Mouse (Mus musculus): ENCODE measurements around the gene Fiz1. TPM values are rescaled to one million over a fixed set of nuclear protein-coding genes. Genes with fewer than 3 reads are reported as not detected.

Gene Fiz1
- 37.1 and 40.8 TPM in 2 replicates for polyA plus RNA-seq (2014; fragmentation: Nextera tagmentation; extraction: Ambion mirVana)

- Histone ChIP-seq H3K4me2 (peak within 1 kb of the TSS; percentile 90), H3K36me3 (ENCODE audit: control insufficient read depth, insufficient read depth, low read length) (peaks cover 40% of the 10 kb centered on the region), H3K9ac (ENCODE audit: low read depth, low read length) (peak within 1 kb of the TSS; percentile 93), H3K27me3 (replicated peaks; ENCODE audit: control insufficient read depth, insufficient read depth, low read length) (no peaks in the 10 kb centered on the region), H3K27ac (ENCODE audit: low read depth, low read length) (peak within 1 kb of the TSS; percentile 99), H3K4me1 (replicated peaks; ENCODE audit: control insufficient read depth, insufficient read depth, low read length) (peaks cover 17% of the 10 kb centered on the region), H3K9me3 (ENCODE audit: control insufficient read depth, low read length) (no peaks in the 10 kb centered on the region), H3K4me3 (ENCODE audit: low read depth, low read length) (peak within 1 kb of the TSS; percentile 75)
- WGBS: under 1% methylated on average over 42 of the region's 42 CpGs
- peak; percentile 94 for DNase-seq (ENCODE audit: low spot score)
- peak; percentile 79 for ATAC-seq (replicated peaks; ENCODE audit: low FRiP score)
Observed at GRCm38 (mm10) chr7:5014251-5015117, at the start of gene Fiz1, which contains the start of gene Zfp524. Gene Fiz1, minus strand, starts transcription at chr7:5014697. Gene Zfp524, plus strand, starts transcription at chr7:5014415.

GRCm38 (mm10) chr7:5062360-5063001 is 48.0 kb upstream of the Fiz1 start:
- Histone ChIP-seq H3K27me3 (replicated peaks; ENCODE audit: control insufficient read depth, insufficient read depth, low read length) (peaks cover 15% of the 10 kb centered on the region), H3K9ac (ENCODE audit: low read depth, low read length) (peak overlapping the region; percentile 98), H3K4me3 (ENCODE audit: low read depth, low read length) (peak overlapping the region; percentile 80), H3K4me2 (peak overlapping the region; percentile 100), H3K9me3 (ENCODE audit: control insufficient read depth, low read length) (no peaks in the 10 kb centered on the region), H3K4me1 (replicated peaks; ENCODE audit: control insufficient read depth, insufficient read depth, low read length) (peaks cover 37% of the 10 kb centered on the region), H3K27ac (ENCODE audit: low read depth, low read length) (peak overlapping the region; percentile 98), H3K36me3 (ENCODE audit: control insufficient read depth, insufficient read depth, low read length) (peaks cover 18% of the 10 kb centered on the region)
- peak; percentile 78 for DNase-seq (ENCODE audit: low spot score)
- ATAC-seq (replicated peaks; ENCODE audit: low FRiP score): peak; percentile 67
- WGBS: under 1% methylated on average over 48 of the region's 51 CpGs

- Histone ChIP-seq H3K27ac (ENCODE audit: low read depth, low read length) (peak within 1 kb of the TSS; percentile 98), H3K4me3 (ENCODE audit: low read depth, low read length) (peak within 1 kb of the TSS; percentile 80), H3K9ac (ENCODE audit: low read depth, low read length) (peak within 1 kb of the TSS; percentile 98), H3K9me3 (ENCODE audit: control insufficient read depth, low read length) (no peaks in the 10 kb centered on the region), H3K4me2 (peak within 1 kb of the TSS; percentile 100), H3K4me1 (replicated peaks; ENCODE audit: control insufficient read depth, insufficient read depth, low read length) (peaks cover 36% of the 10 kb centered on the region), H3K27me3 (replicated peaks; ENCODE audit: control insufficient read depth, insufficient read depth, low read length) (peaks cover 22% of the 10 kb centered on the region), H3K36me3 (ENCODE audit: control insufficient read depth, insufficient read depth, low read length) (peaks cover 12% of the 10 kb centered on the region)
- ATAC-seq (replicated peaks; ENCODE audit: low FRiP score) (peak; percentile 79), DNase-seq (ENCODE audit: low spot score) (peak; percentile 92)
- under 1% methylated on average over 59 of the region's 65 CpGs for WGBS
Observed at GRCm38 (mm10) chr7:5061774-5062359, 47.4 kb upstream of the Fiz1 start, which contains the start of gene U2af2. Gene U2af2, plus strand, starts transcription at chr7:5062143.

- 1% methylated on average over 60 of the region's 60 CpGs for WGBS
Observed at GRCm38 (mm10) chr7:5060944-5061773, 46.7 kb upstream of the Fiz1 start.

GRCm38 (mm10) chr7:5060239-5060731 is 45.8 kb upstream of the Fiz1 start:
- H3K36me3 ChIP-seq (ENCODE audit: control insufficient read depth, insufficient read depth, low read length): no peaks in the 10 kb centered on the region
- ATAC-seq (replicated peaks; ENCODE audit: low FRiP score) (no peak), DNase-seq (ENCODE audit: low spot score) (peak; percentile 69)
- peak overlapping the region; percentile 98 for H3K27ac ChIP-seq (ENCODE audit: low read depth, low read length)
- peak overlapping the region; percentile 80 for H3K4me3 ChIP-seq (ENCODE audit: low read depth, low read length)
- H3K4me1 ChIP-seq (replicated peaks; ENCODE audit: control insufficient read depth, insufficient read depth, low read length): peaks cover 21% of the 10 kb centered on the region
- peak overlapping the region; percentile 98 for H3K9ac ChIP-seq (ENCODE audit: low read depth, low read length)
- H3K9me3 ChIP-seq (ENCODE audit: control insufficient read depth, low read length): no peaks in the 10 kb centered on the region
- WGBS: 4% methylated on average over 27 of the region's 27 CpGs
- peaks cover 37% of the 10 kb centered on the region for H3K27me3 ChIP-seq (replicated peaks; ENCODE audit: control insufficient read depth, insufficient read depth, low read length)
- peak overlapping the region; percentile 100 for H3K4me2 ChIP-seq

More at GRCm38 (mm10) chr7:5060944-5061773, 46.7 kb upstream of the Fiz1 start:
- H3K9me3 ChIP-seq (ENCODE audit: control insufficient read depth, low read length): no peaks in the 10 kb centered on the region
- peak overlapping the region; percentile 100 for H3K4me2 ChIP-seq
- DNase-seq (ENCODE audit: low spot score) (peak; percentile 92), ATAC-seq (replicated peaks; ENCODE audit: low FRiP score) (peak; percentile 86)
- H3K4me3 ChIP-seq (ENCODE audit: low read depth, low read length): peak overlapping the region; percentile 80
- peaks cover 29% of the 10 kb centered on the region for H3K4me1 ChIP-seq (replicated peaks; ENCODE audit: control insufficient read depth, insufficient read depth, low read length)
- H3K9ac ChIP-seq (ENCODE audit: low read depth, low read length): peak overlapping the region; percentile 98
- H3K27me3 ChIP-seq (replicated peaks; ENCODE audit: control insufficient read depth, insufficient read depth, low read length): peaks cover 29% of the 10 kb centered on the region
- peaks cover 5% of the 10 kb centered on the region for H3K36me3 ChIP-seq (ENCODE audit: control insufficient read depth, insufficient read depth, low read length)
- peak overlapping the region; percentile 98 for H3K27ac ChIP-seq (ENCODE audit: low read depth, low read length)

GRCm38 (mm10) chr7:5059421-5059820 is 44.9 kb upstream of the Fiz1 start:
- Histone ChIP-seq H3K4me3 (ENCODE audit: low read depth, low read length) (0 out of 2 replicates have a peak overlapping the region, but pooled peaks have one; percentile 80), H3K27me3 (replicated peaks; ENCODE audit: control insufficient read depth, insufficient read depth, low read length) (peaks cover 46% of the 10 kb centered on the region), H3K27ac (ENCODE audit: low read depth, low read length) (no peak overlapping the region), H3K4me1 (replicated peaks; ENCODE audit: control insufficient read depth, insufficient read depth, low read length) (peaks cover 16% of the 10 kb centered on the region), H3K4me2 (no peak overlapping the region), H3K36me3 (ENCODE audit: control insufficient read depth, insufficient read depth, low read length) (no peaks in the 10 kb centered on the region), H3K9me3 (ENCODE audit: control insufficient read depth, low read length) (no peaks in the 10 kb centered on the region), H3K9ac (ENCODE audit: low read depth, low read length) (no peak overlapping the region)
- no peak for ATAC-seq (replicated peaks; ENCODE audit: low FRiP score)
- 84% methylated on average over 12 of the region's 12 CpGs for WGBS
- DNase-seq (ENCODE audit: low spot score): no peak

GRCm38 (mm10) chr7:5058631-5059030 is 44.1 kb upstream of the Fiz1 start:
- DNase-seq (ENCODE audit: low spot score) (no peak), ATAC-seq (replicated peaks; ENCODE audit: low FRiP score) (no peak)
- no peaks in the 10 kb centered on the region for H3K9me3 ChIP-seq (ENCODE audit: control insufficient read depth, low read length)
- H3K27me3 ChIP-seq (replicated peaks; ENCODE audit: control insufficient read depth, insufficient read depth, low read length): peaks cover 54% of the 10 kb centered on the region
- H3K9ac ChIP-seq (ENCODE audit: low read depth, low read length): no peak overlapping the region
- no peak overlapping the region for H3K27ac ChIP-seq (ENCODE audit: low read depth, low read length)
- no peak overlapping the region for H3K4me2 ChIP-seq
- peaks cover 9% of the 10 kb centered on the region for H3K4me1 ChIP-seq (replicated peaks; ENCODE audit: control insufficient read depth, insufficient read depth, low read length)
- 92% methylated on average over 1 of the region's 1 CpGs for WGBS
- no peak overlapping the region for H3K4me3 ChIP-seq (ENCODE audit: low read depth, low read length)
- no peaks in the 10 kb centered on the region for H3K36me3 ChIP-seq (ENCODE audit: control insufficient read depth, insufficient read depth, low read length)

All from liver, embryonic 11.5 days (tissue).